9 mouse cellular contexts compared by ENCODE assay signal in the genomic region with DNA sequence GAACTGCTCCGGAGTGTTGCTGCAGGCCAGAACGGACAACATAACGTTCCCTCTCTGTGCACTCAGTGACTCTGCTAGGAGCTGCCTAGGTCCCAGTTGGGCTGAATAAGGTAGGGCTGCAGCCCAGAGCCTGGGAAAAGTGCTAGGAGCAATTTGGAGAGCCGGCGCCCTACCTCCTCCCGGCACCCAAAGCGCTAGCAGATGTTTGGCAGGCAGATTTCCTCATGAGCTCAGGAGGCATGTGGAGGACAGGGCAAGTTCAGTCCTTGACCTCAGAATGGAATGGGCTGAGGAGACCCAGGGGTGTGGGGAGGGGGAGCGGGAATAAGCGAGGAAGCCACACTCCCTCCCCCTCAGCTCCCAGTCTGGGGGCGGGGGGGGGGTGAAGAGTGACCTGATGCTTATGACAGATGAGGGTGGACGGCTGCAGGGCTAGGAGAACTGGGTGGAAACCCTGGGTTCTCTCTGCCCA.
DNase-seq lines count a peak whose midpoint lies in the region; ATAC-seq and TF ChIP-seq lines count a peak whose summit lies in the region.
"Had no signal": no experiment of that assay in that cellular context is flagged by ENCODE, and none has a peak within 500 bp of the region (broad histone marks: within the 10 kb centered on the region; RNA-seq: fewer than 3 reads in every experiment).

No protein-coding gene starts in this region.

- no peak; the same call in 1 of the 2 replicates for ATAC-seq in hindbrain, embryonic 13.5 days (ENCODE audit: low FRiP score)
- no peak for ATAC-seq in hindbrain, postnatal 0 days
- no peak for ATAC-seq in embryonic facial prominence, embryonic 13.5 days (ENCODE audit: insufficient number of reproducible peaks, insufficient read depth, low FRiP score, low TSS enrichment, low read depth)
- ATAC-seq in heart, embryonic 13.5 days (ENCODE audit: extremely low read depth, insufficient number of reproducible peaks, low FRiP score, low TSS enrichment) = 0 out of 2 replicates have a peak, but pooled peaks have one; percentile 27
- ATAC-seq in limb, embryonic 12.5 days (ENCODE audit: insufficient number of reproducible peaks, insufficient read depth, low FRiP score, low TSS enrichment, low read depth) = no peak; the same call in 1 of the 2 replicates
- ATAC-seq in activated CD4-positive, CD25-positive, alpha-beta regulatory T cell, adult 4 months = no peak

- H3K36me3 ChIP-seq in hindbrain, embryonic 13.5 days = no peaks in the 10 kb centered on the region
- H3K36me3 ChIP-seq in hindbrain, postnatal 0 days (ENCODE audit: insufficient read depth, low read length) = no peaks in the 10 kb centered on the region
- no peaks in the 10 kb centered on the region for H3K36me3 ChIP-seq in embryonic facial prominence, embryonic 13.5 days
- H3K36me3 ChIP-seq in heart, embryonic 13.5 days = no peaks in the 10 kb centered on the region
- H3K36me3 ChIP-seq in limb, embryonic 12.5 days = no peaks in the 10 kb centered on the region

- no peak for DNase-seq in hindbrain, postnatal 0 days (ENCODE audit: low spot score)
- no peak for DNase-seq in spleen, postnatal 14 days (ENCODE audit: low spot score in 2 of 2)
- DNase-seq in left cerebral cortex, adult 9 months (ENCODE audit: low spot score in 2 of 2) = no peak
- DNase-seq: adrenal gland, postnatal 10 days had no signal

- no peak overlapping the region for H3K4me2 ChIP-seq in hindbrain, embryonic 13.5 days
- no peak overlapping the region for H3K4me2 ChIP-seq in hindbrain, postnatal 0 days (ENCODE audit: low read depth, low read length)
- no peak overlapping the region for H3K4me2 ChIP-seq in embryonic facial prominence, embryonic 13.5 days
- no peak overlapping the region for H3K4me2 ChIP-seq in heart, embryonic 13.5 days
- no peak overlapping the region for H3K4me2 ChIP-seq in limb, embryonic 12.5 days

- peaks cover 16% of the 10 kb centered on the region for H3K4me1 ChIP-seq in hindbrain, embryonic 13.5 days (replicated peaks)
- H3K4me1 ChIP-seq in hindbrain, postnatal 0 days (ENCODE audit: insufficient read depth, low read length) = no peaks in the 10 kb centered on the region
- peaks cover 15% of the 10 kb centered on the region for H3K4me1 ChIP-seq in embryonic facial prominence, embryonic 13.5 days
- peaks cover 26% of the 10 kb centered on the region for H3K4me1 ChIP-seq in heart, embryonic 13.5 days
- peaks cover 17% of the 10 kb centered on the region for H3K4me1 ChIP-seq in limb, embryonic 12.5 days (replicated peaks)

- H3K9ac ChIP-seq in hindbrain, embryonic 13.5 days = no peak overlapping the region
- no peak overlapping the region for H3K9ac ChIP-seq in hindbrain, postnatal 0 days (replicated peaks; ENCODE audit: low read length)
- H3K9ac ChIP-seq in embryonic facial prominence, embryonic 13.5 days = no peak overlapping the region
- H3K9ac ChIP-seq in heart, embryonic 13.5 days = no peak overlapping the region
- H3K9ac ChIP-seq in limb, embryonic 12.5 days (replicated peaks) = no peak overlapping the region; the same call in 1 of the 2 replicates

- H3K27me3 ChIP-seq in hindbrain, embryonic 13.5 days = no peaks in the 10 kb centered on the region
- no peaks in the 10 kb centered on the region for H3K27me3 ChIP-seq in hindbrain, postnatal 0 days (ENCODE audit: insufficient read depth, low read length)
- no peaks in the 10 kb centered on the region for H3K27me3 ChIP-seq in embryonic facial prominence, embryonic 13.5 days
- no peaks in the 10 kb centered on the region for H3K27me3 ChIP-seq in heart, embryonic 13.5 days (replicated peaks)
- H3K27me3 ChIP-seq in limb, embryonic 12.5 days = no peaks in the 10 kb centered on the region

- TF ChIP-seq CTCF in hindbrain, postnatal 0 days (IDR thresholded peaks at IDR 0.05; ENCODE audit: low read depth) = no peak

- 66% methylated on average over 11 of the region's 11 CpGs for WGBS in hindbrain, embryonic 13.5 days
- 70% methylated on average over 9 of the region's 11 CpGs for WGBS in hindbrain, postnatal 0 days
- WGBS in embryonic facial prominence, embryonic 13.5 days = 37% methylated on average over 10 of the region's 11 CpGs
- WGBS in heart, embryonic 13.5 days = 28% methylated on average over 11 of the region's 11 CpGs
- 32% methylated on average over 11 of the region's 11 CpGs for WGBS in limb, embryonic 12.5 days

- 0 out of 2 replicates have a peak overlapping the region, but pooled peaks have one; percentile 15 for H3K27ac ChIP-seq in hindbrain, embryonic 13.5 days
- H3K27ac ChIP-seq in hindbrain, postnatal 0 days = no peak overlapping the region
- H3K27ac ChIP-seq in embryonic facial prominence, embryonic 13.5 days = 0 out of 2 replicates have a peak overlapping the region, but pooled peaks have one; percentile 16
- H3K27ac ChIP-seq in heart, embryonic 13.5 days (replicated peaks) = no peak overlapping the region
- H3K27ac ChIP-seq in limb, embryonic 12.5 days = peak overlapping the region; percentile 70

- H3K4me3 ChIP-seq in hindbrain, embryonic 13.5 days = no peak overlapping the region
- no peak overlapping the region for H3K4me3 ChIP-seq in hindbrain, postnatal 0 days (ENCODE audit: low read length)
- H3K4me3 ChIP-seq in embryonic facial prominence, embryonic 13.5 days = no peak overlapping the region
- no peak overlapping the region for H3K4me3 ChIP-seq in heart, embryonic 13.5 days
- no peak overlapping the region for H3K4me3 ChIP-seq in limb, embryonic 12.5 days (replicated peaks)

- no peaks in the 10 kb centered on the region for H3K9me3 ChIP-seq in hindbrain, embryonic 13.5 days
- H3K9me3 ChIP-seq in hindbrain, postnatal 0 days (ENCODE audit: low read length) = no peaks in the 10 kb centered on the region
- H3K9me3 ChIP-seq in embryonic facial prominence, embryonic 13.5 days = no peaks in the 10 kb centered on the region
- no peaks in the 10 kb centered on the region for H3K9me3 ChIP-seq in heart, embryonic 13.5 days
- no peaks in the 10 kb centered on the region for H3K9me3 ChIP-seq in limb, embryonic 12.5 days

Comparison
In these comparisons a context has a peak if more than half of its experiments do, and no peak if none do; other contexts are left out.
1. H3K27ac ChIP-seq: peak in hindbrain, embryonic 13.5 days (single experiment), embryonic facial prominence, embryonic 13.5 days (single experiment) and limb, embryonic 12.5 days (single experiment); none in hindbrain, postnatal 0 days (single experiment) and heart, embryonic 13.5 days (single experiment).